Mouse (Mus musculus): ENCODE data around the gene Sipa1l3. TPM values are rescaled to one million over a fixed set of nuclear protein-coding genes. Genes with fewer than 3 reads are reported as not detected.

Gene Sipa1l3
- total RNA-seq, 2 experiments from 2014 or later, result 15.7 to 15.9 TPM

DNA sequence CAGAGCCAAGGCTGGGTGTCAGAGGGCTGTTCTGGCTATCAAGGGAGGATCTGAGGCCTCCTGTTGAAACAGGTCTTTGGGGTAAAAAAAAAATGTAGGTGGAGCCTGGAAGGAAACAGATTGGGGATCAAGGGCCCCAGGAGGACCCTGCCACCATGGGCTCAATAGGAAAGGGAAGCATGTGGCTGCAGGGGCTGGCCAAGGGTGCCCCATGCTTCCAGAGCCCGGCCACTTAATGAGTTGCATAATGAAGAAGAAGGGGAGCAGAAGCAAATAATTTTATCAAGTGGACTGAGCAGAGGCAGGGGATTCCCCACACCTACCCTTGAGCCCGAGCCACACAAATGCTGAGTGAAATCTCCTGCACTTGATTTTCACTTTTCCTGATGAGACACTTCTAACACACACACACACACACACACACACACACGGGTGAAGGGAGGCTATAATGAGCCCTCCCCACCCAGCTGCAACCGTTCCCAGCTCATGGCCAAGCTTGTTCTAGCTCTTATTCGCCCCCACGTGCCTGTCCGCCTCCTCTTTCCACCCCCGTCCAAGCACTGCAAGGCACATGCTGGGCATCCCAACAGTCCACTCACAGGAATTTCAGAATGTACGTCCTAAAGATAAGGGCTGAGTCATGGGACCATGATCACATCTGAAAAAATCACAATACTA lies 6.7 kb downstream of the Sipa1l3 start:
- no peak for DNase-seq
- intact Hi-C loops (cut with DNase I), result no loop called here

DNA sequence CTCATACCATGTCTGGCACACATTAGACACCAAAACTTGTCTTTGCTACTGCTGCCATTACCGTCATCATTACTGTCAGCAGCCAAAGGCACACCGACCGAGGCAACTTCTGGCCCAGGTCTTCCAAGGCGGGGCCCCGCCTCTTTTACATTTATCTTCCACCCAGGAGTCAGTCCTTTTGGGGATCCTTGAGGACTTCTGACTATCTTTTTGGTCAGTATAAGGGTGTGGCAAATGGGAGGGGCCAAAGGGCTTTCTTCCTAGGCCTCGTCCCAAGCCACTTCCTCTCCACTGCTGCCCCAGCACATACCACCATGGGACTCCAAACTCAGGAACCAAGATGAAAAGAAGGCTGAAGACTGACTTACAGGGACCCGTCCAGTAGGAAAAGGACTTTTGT lies 9.9 kb downstream of the Sipa1l3 start:
- DNase-seq, result no peak
- intact Hi-C loops (cut with DNase I), result no loop called here

DNA sequence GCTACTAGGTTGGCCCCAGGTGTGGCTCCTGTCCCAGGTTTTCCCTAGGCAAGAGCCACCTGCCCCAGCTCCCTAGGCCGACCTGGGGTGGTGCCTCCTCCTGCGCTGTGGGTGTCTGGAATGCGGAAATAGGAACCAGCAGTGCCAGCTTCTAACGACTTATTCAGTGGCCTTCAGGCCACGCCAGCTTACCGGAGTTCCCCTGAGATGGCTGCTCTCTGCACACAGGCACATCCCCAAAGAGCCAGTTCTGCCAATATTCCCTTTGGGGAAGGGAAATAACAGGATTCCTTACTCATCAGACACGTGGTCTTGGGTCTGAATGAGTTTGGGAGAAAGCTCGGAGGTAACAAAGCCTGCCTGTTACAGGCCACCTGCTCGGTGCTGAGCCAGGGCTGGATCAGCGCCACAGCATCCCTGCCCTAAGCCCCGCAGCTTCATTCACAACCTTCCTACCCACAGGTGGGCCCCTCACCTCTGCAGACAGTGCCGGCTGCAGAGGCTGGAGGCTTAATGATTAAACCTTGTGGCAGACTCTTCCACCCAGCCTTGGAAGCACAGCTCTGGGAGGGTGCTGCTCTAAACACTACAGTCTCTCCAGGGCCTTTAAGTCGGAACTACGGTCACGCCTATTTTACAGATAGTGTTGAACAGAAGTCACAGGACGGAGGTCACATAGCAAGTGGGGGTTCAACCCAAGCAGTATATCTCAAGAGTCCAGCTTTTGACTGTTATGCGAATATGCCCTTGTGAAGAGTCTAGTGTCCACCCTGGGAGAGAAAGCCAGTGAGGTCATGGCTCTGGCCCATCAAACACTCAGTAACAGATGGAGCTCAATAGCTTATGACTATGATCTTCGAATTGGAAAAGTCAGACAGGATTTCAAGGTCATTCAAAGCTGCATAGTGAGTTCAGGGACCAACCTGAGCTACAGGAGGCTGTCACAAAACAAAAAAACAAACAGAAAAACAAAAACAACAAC lies 12.8 kb downstream of the Sipa1l3 start:
- DNase-seq, result no peak
- intact Hi-C loops (cut with DNase I), result no loop called here

DNA sequence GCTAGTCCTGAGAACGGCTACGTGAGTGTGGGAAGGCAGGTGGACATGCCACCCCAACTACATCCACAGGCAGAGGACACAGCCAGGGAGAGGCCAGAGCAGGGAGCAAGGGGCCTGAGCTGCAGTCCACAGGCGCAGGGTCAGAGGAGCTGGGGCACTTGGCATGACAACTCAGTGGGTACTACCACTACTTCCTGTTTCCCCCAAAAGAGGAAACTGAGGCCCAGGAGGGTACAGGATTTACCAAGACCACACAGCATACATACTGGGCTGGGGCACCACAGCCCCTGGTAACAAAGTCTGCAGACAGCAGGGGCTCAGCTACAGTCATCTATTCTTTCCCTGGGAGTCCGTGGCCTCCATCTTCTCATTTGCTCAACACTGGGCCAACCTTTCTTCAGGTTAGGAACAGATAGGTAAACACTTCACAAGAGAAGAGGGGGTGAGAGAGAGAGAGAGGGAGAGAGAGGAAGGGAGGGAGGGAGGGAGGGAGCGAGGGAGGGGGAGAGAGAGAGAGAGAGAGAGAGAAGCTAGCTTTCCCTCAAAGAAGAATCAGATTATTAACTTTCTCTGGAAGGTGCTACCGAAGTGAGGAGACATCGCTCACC lies 13.7 kb downstream of the Sipa1l3 start:
- DNase-seq, result no peak
- intact Hi-C loops (cut with DNase I), result no loop called here

DNA sequence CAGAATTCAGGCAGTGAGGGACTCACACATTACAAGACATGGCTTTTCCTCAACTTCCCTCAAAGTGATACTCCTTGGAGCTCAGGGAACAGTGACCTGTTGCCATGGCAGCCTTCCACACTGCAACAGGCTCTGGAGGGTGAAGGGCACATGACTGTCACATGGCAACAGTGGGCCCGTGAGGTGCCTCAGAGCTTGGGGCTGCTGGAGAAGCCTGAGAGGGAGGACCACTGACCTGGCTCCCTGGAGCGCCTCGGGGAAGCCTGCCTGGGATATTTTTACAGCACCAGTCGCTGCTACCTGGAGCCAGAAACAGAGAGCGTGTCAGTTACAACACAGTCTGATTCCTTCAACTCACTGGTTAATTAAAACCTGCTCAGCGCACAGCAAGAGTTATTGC lies 14.8 kb downstream of the Sipa1l3 start:
- intact Hi-C loops (cut with DNase I), result no loop called here
- no peak for DNase-seq

DNA sequence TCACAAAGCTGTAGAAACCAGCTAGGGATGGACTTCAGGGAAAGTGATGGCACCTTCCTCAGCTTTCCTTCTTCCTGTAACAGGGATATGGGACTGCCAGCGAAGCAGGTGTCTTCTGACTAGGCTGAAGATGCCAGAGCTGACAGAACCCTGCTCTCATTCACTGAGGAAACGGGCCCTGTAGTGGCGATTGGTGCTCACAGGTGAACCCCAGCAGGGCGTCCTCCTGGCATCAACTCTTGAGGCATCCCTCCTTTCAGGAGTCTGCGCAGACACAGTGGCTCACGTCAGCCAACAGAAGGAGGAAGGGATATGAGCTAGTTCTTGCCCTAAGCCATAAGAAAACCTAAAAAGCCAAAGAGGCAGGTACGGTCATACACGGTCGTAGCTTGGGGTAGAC lies 17.2 kb downstream of the Sipa1l3 start:
- intact Hi-C loops (cut with DNase I), result no loop called here
- DNase-seq, result no peak

DNA sequence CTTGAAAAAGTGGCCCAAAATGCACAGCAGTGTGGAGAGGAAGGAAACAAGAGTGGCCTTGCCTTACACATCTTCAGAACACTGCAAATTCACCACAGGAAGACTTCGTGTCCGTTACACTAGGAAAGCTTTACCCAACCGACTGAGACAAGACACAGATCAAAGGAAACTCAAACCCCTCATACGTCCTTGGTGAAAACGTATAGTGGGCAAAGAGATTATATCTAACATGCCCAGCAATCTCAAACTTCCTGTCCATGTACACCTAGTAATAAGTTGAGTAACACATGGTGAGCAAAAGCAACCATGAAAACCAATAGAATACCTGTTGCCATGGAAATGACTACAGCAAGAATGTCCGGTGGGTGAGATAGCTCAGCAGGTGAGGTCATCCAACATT lies 19.4 kb downstream of the Sipa1l3 start:
- no peak for DNase-seq
- intact Hi-C loops (cut with DNase I), result no loop called here

DNA sequence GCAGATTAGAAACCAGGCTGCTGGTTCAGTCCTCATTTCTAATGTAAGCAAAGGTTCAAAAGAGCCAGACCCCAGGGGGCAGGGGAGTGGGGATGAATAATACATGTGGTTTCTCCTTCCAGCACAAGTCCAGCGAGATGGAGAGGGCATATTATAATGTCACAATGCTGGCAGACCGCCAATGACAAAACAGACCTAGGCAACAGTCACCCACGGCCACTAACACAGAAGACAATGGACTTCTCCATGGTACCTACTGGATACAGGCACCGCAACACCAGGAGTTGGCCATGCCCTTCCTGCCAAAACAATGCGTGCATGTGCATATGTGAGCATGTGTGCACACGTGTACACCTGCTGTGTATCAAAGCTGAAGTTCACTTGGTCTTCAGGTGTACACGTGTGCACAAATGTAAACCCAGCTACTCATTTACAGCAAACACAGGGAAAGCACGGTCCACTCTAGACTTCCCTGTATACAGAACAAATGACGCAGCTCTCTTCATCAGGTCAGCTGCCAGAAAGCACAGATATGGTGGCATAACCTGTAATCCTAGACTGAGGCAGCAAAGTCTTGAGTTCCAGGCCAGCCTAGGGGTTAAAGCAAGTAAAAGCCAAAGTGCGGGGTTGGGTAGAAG lies 21.4 kb downstream of the Sipa1l3 start:
- intact Hi-C loops (cut with DNase I), result no loop called here
- DNase-seq, result no peak

DNA sequence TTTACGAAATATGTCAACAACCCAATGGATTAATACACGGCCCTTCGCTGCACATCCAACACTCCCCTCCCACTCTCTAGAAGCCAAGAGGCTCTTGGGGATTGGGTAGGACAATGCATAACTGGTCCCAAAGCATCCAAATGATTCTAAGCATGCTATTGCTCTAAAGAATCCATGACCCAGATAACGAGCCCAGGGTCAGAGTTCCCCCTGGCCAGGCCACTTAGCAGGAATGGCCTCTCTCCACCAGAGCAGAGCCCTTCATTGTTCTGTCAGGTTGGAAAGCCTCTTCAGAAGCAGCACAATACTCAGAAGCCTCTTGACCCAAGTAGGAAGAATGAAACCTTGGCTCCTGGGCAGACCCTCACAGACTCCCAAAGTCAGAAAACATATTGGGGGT lies 22.1 kb downstream of the Sipa1l3 start:
- intact Hi-C loops (cut with DNase I), result no loop called here
- no peak for DNase-seq

DNA sequence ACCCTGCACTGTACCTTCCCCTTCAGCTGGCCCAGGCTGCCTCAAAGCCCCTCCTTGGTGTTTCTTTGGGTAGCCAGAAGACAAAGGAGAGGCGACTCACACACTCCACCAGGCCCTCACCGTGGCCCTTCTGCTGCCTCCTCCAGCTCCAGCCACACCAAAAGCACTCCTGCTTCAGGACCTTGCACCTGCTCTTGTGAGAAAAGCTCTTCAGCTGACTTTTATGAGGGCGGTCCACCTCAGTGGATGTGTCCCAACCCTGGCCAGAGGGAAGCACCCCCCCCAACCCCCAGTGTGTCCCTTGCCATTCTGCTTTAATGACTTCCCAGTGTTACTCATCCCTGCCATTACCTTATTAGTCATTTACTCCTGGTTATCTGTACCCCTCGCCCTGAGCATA lies 22.6 kb downstream of the Sipa1l3 start:
- DNase-seq, result no peak
- intact Hi-C loops (cut with DNase I), result no loop called here

DNA sequence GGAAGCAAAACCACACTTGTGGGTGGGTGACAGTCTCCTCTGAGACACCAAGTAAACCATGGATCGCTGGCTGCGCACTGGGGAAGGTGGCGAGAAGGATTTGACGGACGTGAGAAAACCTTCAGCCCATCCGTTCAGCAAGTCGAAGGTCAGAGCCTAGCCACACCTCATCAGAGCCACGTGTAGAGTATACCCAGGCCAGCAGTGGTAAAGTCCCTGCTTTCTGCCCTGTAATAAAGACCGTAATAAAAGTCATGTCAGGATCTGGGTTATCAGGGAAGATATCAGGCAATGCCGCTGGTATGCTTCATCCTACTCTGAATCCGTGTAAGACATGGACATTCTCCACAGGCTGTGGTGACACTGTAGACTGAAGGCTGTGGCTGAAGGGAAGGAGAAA lies 23.6 kb downstream of the Sipa1l3 start:
- intact Hi-C loops (cut with DNase I), result no loop called here
- DNase-seq, result no peak

DNA sequence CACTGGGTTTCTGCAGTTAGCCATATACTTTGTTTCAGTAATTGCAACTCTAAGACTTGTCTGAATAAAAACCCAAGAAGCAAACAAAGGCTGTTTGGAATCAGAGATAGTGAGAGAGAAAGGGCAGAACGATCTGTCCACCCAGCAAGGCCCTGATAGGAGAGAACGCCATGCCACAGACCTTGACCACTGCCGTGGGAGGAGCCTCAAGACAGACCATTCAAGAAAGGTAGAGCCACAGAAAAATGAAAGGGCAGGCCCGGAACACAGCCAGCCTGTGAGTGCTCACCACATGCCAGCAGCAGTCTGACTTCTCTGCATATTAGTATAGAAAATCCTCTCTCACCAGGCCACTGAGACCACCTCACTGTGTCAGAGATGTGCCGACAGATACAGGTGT lies 24.4 kb downstream of the Sipa1l3 start:
- intact Hi-C loops (cut with DNase I), result no loop called here
- no peak for DNase-seq

DNA sequence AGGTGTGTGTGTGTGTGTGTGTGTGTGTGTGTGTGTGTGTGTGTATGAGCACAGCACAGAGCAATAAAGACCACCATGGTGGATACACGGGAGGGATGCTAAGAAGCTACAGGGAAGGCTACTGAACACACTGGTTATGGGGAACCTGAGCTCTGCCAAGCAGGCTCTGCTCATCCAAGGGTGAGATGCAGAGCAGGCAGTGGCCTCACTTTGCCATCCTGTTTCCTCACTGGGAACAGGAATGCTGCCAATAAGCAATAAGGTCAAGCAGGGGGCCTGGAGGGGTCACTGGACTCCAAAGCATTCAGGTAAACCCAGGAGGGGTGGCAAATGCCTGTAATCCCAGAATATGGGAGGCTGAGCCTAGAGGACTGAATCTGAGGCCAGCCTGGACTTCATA lies 25.4 kb downstream of the Sipa1l3 start:
- no peak for DNase-seq
- intact Hi-C loops (cut with DNase I), result no loop called here

DNA sequence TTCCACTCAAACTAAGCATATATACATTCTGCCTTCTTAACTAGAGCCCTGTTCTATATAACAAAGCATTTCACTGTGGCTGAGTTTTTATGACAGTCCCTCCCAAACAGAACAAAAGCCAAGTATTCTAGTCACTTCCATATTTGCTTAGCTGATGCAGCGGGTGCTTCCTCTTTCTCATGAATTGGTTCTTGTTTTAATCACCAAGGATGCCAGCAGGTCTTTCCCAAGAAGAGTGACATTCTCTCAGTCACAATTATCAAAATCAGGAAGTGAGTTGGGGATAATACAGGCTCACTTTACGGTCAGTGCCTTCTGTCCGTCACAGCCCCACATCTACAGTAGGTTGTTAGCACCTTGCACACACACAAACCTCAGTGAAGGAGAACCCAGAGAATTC lies 26.6 kb downstream of the Sipa1l3 start:
- intact Hi-C loops (cut with DNase I), result no loop called here
- no peak for DNase-seq

DNA sequence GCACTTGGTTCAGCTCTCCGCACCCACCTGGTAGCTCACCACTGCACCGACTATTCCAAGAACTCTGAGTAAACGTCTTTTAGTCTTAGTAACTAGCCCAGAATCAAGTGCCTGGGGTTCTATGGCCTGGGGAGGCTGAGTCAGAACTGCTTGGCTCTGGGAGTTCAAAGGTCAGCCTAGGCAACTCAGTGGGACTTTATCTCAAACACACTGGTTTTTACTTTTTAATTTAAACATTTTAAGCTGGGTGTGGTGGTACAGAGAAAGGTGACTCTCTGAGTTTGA lies 27.0 kb downstream of the Sipa1l3 start:
- intact Hi-C loops (cut with DNase I), result no loop called here
- no peak for DNase-seq

DNA sequence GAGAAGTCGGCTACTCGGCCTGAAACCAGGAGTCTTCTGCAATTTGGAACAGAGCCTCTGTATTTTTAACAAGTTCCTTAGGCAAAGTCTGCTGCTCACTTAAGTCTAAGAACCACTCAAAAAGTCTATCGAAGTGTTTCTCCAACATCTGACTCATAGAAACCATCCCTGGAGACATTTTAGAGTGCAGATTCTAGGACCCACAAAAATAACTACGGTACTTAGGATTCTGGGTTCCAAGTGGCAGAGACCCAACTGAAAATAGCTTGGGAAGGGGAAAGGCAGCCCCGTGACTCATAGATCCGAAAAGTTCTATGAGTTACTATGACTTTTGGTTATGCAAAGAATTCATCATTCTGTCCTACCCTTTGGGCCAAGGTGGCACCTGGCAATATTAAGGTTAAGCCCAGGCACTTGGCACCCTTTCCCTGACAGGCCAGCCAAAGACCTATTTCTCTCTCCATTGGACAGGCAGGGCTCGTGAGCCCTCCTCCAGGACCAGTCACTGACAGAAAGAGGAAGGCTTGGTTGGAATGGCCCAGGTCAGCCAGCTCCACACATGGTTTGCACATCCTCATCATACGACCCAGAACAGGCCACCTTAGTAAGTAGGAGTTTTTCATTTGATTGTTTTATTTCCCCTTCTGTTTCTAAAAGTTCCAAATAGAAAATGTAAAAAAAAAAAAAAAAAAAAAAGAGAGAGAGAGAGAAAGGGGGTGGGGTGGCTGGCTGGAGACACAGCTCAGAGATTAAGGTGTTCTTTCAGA lies 27.6 kb downstream of the Sipa1l3 start:
- intact Hi-C loops (cut with DNase I), result no loop called here

DNA sequence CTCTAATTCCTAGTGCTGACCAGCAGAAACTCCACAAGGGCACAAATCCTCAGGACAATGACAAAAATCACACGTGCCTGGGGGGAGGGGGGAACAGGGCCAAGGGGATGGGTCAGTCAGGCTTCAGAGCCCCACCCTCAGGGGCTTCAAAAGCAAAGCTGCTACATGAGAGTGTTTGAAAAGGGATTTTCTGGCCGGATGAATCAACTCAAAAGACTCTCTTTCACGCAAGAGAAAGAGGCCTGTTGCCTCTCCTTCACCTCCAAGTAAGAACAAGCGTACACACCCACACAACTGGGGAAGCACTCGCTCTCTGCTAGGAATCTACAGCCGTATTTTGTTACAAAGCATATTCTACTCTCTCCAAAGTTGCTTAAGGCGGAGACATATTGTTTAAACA lies 28.6 kb downstream of the Sipa1l3 start:
- no peak for DNase-seq

More for the DNA sequence above, 27.6 kb downstream of the Sipa1l3 start:
- DNase-seq, result no peak

DNA sequence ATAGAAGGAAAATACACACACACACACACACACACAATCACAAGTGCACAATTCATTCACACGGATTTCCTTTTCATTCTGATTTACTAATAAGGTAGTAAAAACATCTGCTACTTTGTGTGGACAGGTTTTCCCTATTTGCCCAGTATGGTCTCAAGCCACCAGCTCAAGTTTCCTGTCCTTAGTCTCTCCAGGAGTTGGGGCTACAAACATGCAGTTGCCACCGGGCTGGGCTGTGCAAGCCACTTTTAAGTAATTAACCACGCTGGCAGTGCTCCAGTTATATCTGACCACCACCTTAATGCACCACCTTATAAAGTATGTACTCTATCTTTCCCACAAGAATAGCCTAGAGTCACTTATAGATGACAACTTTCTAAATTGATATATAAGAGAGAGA lies 29.1 kb downstream of the Sipa1l3 start:
- no peak for DNase-seq
- intact Hi-C loops (cut with DNase I), result no loop called here

More for the DNA sequence above, 28.6 kb downstream of the Sipa1l3 start:
- intact Hi-C loops (cut with DNase I), result no loop called here

DNA sequence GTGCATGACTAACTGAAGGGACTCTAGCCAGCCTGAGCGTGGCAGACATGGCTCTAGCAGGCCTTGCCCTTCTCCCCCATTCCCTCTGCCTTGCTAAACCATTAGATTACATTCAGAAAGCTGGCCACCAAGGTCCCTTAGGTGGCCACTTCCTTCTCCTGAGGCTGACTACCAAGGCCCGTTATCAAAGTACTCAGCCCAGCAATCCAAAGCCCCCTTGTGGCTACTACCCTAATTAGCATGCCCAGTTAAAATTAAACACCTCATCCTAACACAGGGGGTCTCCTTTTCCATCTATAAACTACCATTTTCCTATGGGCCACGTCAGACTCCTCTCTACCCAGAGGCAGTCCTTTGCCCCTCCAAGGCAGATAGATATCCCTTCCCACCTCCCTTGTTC lies 31.7 kb downstream of the Sipa1l3 start:
- DNase-seq, result no peak
- intact Hi-C loops (cut with DNase I), result no loop called here

DNA sequence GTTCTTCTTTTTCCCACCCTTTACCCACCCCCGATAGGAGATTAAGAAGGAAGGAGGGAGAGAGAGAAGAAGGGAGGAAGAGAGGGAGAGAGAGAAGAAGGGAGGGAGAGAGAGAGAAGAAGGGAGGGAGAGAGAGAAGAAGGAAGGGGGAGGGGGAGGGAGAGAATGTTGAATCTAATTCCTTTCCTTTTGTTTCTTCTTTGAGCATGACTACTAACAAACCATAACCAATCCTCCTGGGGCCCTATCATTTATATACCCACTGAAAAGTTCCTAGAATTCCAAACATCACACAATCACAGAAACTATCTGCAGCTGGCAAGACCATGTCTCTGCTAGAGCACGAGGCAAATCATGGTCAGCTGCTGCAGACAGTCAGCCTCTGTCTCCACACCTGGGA lies 32.7 kb downstream of the Sipa1l3 start:
- intact Hi-C loops (cut with DNase I), result no loop called here

DNA sequence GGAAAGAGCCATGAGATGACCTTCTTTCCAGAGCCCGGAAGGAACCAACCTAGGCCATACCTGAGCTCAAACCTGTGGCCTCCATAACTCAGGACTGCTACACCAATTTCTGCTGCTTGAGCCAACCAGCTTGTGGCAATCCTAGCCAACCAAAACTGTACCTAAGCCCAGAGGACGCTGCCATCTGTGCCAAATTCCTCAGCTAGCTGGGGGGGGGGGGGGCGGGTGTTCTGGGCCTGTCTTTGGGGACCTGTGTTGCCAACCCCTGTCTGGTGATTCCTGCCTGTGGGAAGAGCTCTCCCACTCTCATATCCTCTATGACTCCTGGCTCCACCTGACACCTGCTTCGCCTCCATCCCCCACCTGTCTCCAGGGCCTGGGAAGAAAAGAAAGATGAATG lies 34.9 kb downstream of the Sipa1l3 start:
- intact Hi-C loops (cut with DNase I), result no loop called here

More for the DNA sequence above, 32.7 kb downstream of the Sipa1l3 start:
- no peak for DNase-seq

More for the DNA sequence above, 34.9 kb downstream of the Sipa1l3 start:
- DNase-seq, result no peak

Data from heart, postnatal 14 days (tissue).